Mouse (Mus musculus) embryonic facial prominence, embryonic 11.5 days (tissue): ENCODE measurements around the gene Cpeb2. TPM values are rescaled to one million over a fixed set of nuclear protein-coding genes. Genes with fewer than 3 reads are reported as not detected.

ENCODE experiments used
- ATAC-seq: fragments of 200-750 bp; cut with Nextera tagmentation; replicated peaks from 2 replicates; pipeline ENCODE4 v1.8.0; 2017; ENCODE audit warnings: low read depth; ENCODE audit not compliant: insufficient number of reproducible peaks, low FRiP score, low TSS enrichment
- DNase-seq: peaks from one replicate; pipeline ENCODE4 v3.0.0-alpha.2; 2015; ENCODE audit warnings: low spot score
- H3K27ac ChIP-seq: fragments of 300-500 bp; sonication (generic); replicated peaks from 2 replicates; pipeline ENCODE4 v1.5.1; 2014; ENCODE audit warnings: mild to moderate bottlenecking, low read depth, low read length, control low read depth
- H3K27me3 ChIP-seq: fragments of 300-500 bp; sonication (generic); 2 replicates; pipeline ENCODE4 v1.6.1; 2014; ENCODE audit warnings: mild to moderate bottlenecking, low read length, moderate library complexity, mixed read lengths; ENCODE audit not compliant: control insufficient read depth, insufficient read depth
- H3K36me3 ChIP-seq: fragments of 300-500 bp; sonication (generic); replicated peaks from 2 replicates; pipeline ENCODE4 v1.6.1; 2014; ENCODE audit warnings: low read depth, mild to moderate bottlenecking, low read length, moderate library complexity, mixed read lengths; ENCODE audit not compliant: control insufficient read depth, insufficient read depth
- H3K4me1 ChIP-seq: fragments of 300-500 bp; sonication (generic); 2 replicates; pipeline ENCODE4 v1.6.1; 2014; ENCODE audit warnings: low read length, mixed read lengths; ENCODE audit not compliant: control insufficient read depth, insufficient read depth
- H3K4me2 ChIP-seq: fragments of 300-500 bp; sonication (generic); 2 replicates; pipeline ENCODE4 v1.6.1; 2014; ENCODE audit warnings: low read depth, mild to moderate bottlenecking, control low read depth, low read length, moderate library complexity
- H3K4me3 ChIP-seq: fragments of 300-500 bp; sonication (generic); 2 replicates; pipeline ENCODE4 v1.5.1; 2014; ENCODE audit warnings: low read depth, low read length, control low read depth
- H3K9ac ChIP-seq: fragments of 300-500 bp; sonication (generic); replicated peaks from 2 replicates; pipeline ENCODE4 v1.6.1; 2014; ENCODE audit warnings: mild to moderate bottlenecking, control low read depth, low read length
- H3K9me3 ChIP-seq: fragments of 300-500 bp; sonication (generic); replicated peaks from 2 replicates; pipeline ENCODE4 v1.6.1; 2016; ENCODE audit warnings: mild to moderate bottlenecking, low read length, inconsistent platforms, mixed read lengths; ENCODE audit not compliant: control insufficient read depth
- WGBS: fragments of 180-500 bp; shearing (Covaris S2); extraction: QIAGEN DNeasy Blood & Tissue Kit; methylation state at CpG from one replicate; pipeline ENCODE4 v1.1.7; 2014; 5-methylcytosine and 5-hydroxymethylcytosine counted together
- polyA plus RNA-seq: library from polyadenylated mRNA; unstranded; fragments of >200 nt; fragmentation: Nextera tagmentation; extraction: Ambion mirVana; gene quantifications from 2 replicates; pipeline ENCODE4 v1.2.1, GENCODE M21; 2014

Cpeb2 gene
- polyA plus RNA-seq, 1 experiment from 2014 or later: 2.4 TPM

GRCm38 (mm10) chr5:43217987-43218846 lies 14.8 kb upstream of the Cpeb2 start:
- no peaks in the 10 kb centered on the region for H3K4me1 ChIP-seq
- no peak overlapping the region for H3K4me3 ChIP-seq
- H3K9me3 ChIP-seq: no peaks in the 10 kb centered on the region
- ATAC-seq (no peak), DNase-seq (no peak)
- H3K9ac ChIP-seq: no peak overlapping the region
- whole genome bisulfite sequencing: 69% methylated on average over 10 of the region's 10 CpGs
- H3K36me3 ChIP-seq: no peaks in the 10 kb centered on the region
- H3K27ac ChIP-seq: no peak overlapping the region
- no peaks in the 10 kb centered on the region for H3K27me3 ChIP-seq
- no peak overlapping the region for H3K4me2 ChIP-seq

- 73% methylated on average over 1 of the region's 1 CpGs for WGBS
- no peak overlapping the region for H3K9ac ChIP-seq
- H3K27ac ChIP-seq: no peak overlapping the region
- no peak overlapping the region for H3K4me3 ChIP-seq
- DNase-seq: no peak
- H3K9me3 ChIP-seq: no peaks in the 10 kb centered on the region
- H3K4me1 ChIP-seq: no peaks in the 10 kb centered on the region
- H3K4me2 ChIP-seq: no peak overlapping the region
- no peaks in the 10 kb centered on the region for H3K27me3 ChIP-seq
- H3K36me3 ChIP-seq: no peaks in the 10 kb centered on the region
- ATAC-seq: no peak
Observed at GRCm38 (mm10) chr5:43218847-43219132, 14.2 kb upstream of the Cpeb2 start.

- DNase-seq (no peak), ATAC-seq (no peak)
- no peak overlapping the region for H3K27ac ChIP-seq
- H3K9ac ChIP-seq: no peak overlapping the region
- H3K27me3 ChIP-seq: no peaks in the 10 kb centered on the region
- H3K36me3 ChIP-seq: no peaks in the 10 kb centered on the region
- no peak overlapping the region for H3K4me3 ChIP-seq
- H3K9me3 ChIP-seq: no peaks in the 10 kb centered on the region
- H3K4me2 ChIP-seq: no peak overlapping the region
- no peaks in the 10 kb centered on the region for H3K4me1 ChIP-seq
- WGBS: 76% methylated on average over 4 of the region's 4 CpGs
Observed at GRCm38 (mm10) chr5:43223359-43223758, 9.6 kb upstream of the Cpeb2 start.

GRCm38 (mm10) chr5:43224245-43224644 lies 8.7 kb upstream of the Cpeb2 start:
- H3K27me3 ChIP-seq: no peaks in the 10 kb centered on the region
- H3K4me3 ChIP-seq: no peak overlapping the region
- no peak overlapping the region for H3K9ac ChIP-seq
- no peaks in the 10 kb centered on the region for H3K9me3 ChIP-seq
- no peak overlapping the region for H3K27ac ChIP-seq
- H3K4me1 ChIP-seq: no peaks in the 10 kb centered on the region
- WGBS: 70% methylated on average over 3 of the region's 3 CpGs
- no peak for DNase-seq
- ATAC-seq: no peak
- H3K36me3 ChIP-seq: no peaks in the 10 kb centered on the region
- no peak overlapping the region for H3K4me2 ChIP-seq

DNA sequence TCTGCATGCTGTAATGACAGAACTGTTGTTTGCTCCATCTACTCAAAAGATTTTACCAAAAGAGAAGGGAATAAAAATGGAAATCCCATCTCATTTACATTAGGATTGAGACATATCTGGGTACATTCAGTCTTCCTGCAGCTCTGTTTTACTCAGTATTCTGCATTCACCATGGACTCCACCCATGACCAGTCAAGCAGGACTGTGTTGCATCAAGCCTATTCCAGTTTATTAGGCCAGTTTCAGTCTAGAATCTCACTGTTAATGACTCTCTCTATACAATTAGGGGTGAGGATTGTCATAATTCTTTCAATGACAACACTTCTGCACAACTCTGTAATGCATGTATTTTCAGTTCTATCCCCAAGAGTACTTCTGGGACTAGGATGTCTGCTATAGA lies 6.8 kb upstream of the Cpeb2 start:
- H3K9ac ChIP-seq: no peak overlapping the region
- H3K36me3 ChIP-seq: no peaks in the 10 kb centered on the region
- H3K9me3 ChIP-seq: no peaks in the 10 kb centered on the region
- H3K4me3 ChIP-seq: no peak overlapping the region
- ATAC-seq (no peak), DNase-seq (no peak)
- H3K4me2 ChIP-seq: no peak overlapping the region
- H3K27me3 ChIP-seq: no peaks in the 10 kb centered on the region
- H3K27ac ChIP-seq: no peak overlapping the region
- no peaks in the 10 kb centered on the region for H3K4me1 ChIP-seq

GRCm38 (mm10) chr5:43227607-43228006 lies 5.4 kb upstream of the Cpeb2 start:
- no peak overlapping the region for H3K4me3 ChIP-seq
- 72% methylated on average over 5 of the region's 5 CpGs for WGBS
- H3K36me3 ChIP-seq: no peaks in the 10 kb centered on the region
- H3K27me3 ChIP-seq: no peaks in the 10 kb centered on the region
- no peak overlapping the region for H3K9ac ChIP-seq
- H3K27ac ChIP-seq: no peak overlapping the region
- ATAC-seq: no peak
- no peaks in the 10 kb centered on the region for H3K4me1 ChIP-seq
- DNase-seq: no peak
- no peak overlapping the region for H3K4me2 ChIP-seq
- no peaks in the 10 kb centered on the region for H3K9me3 ChIP-seq

DNA sequence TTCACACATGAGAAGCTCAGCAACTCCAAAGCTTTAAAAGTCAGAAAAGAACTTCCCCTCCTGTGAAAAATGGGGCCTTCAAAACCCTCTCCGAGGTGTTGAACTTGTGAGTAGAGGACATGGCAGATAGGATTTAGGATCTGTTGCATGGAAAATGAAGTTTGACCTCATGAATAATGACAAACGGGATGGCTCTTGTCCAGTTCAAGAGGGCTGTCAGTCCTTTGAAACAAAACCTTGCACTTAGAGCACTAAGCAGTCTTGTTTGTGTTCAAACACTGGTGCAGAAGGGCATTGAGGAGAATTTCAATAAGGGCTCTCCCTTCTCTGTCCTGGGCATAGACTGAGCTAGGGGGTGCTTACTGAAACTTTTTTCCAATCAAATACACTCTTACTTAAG lies 1.9 kb upstream of the Cpeb2 start:
- Histone ChIP-seq H3K9me3 (no peaks in the 10 kb centered on the region), H3K4me1 (no peaks in the 10 kb centered on the region), H3K27ac (no peak overlapping the region), H3K4me2 (no peak overlapping the region), H3K4me3 (no peak overlapping the region), H3K9ac (no peak overlapping the region), H3K27me3 (peaks cover 2% of the 10 kb centered on the region; the same call in 1 of the 2 replicates), H3K36me3 (no peaks in the 10 kb centered on the region)
- WGBS: 74% methylated on average over 2 of the region's 2 CpGs
- no peak for DNase-seq
- ATAC-seq: no peak

DNA sequence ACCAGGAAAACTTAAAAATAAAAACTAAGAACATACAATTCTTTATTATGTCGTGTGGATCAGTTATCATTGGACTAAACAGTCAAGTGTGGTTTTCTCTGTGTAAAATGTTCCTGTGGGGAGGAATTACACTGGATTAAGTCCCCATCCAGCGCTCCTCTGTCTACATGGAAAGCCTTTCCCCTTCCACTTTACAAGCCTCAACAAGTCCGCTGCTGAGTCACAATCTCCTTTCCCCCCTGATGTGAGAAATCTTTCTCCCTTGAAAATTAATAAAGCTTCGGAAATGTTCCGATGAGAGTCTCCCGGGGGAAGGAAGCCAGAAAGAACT lies 856 bp upstream of the Cpeb2 start:
- Histone ChIP-seq H3K36me3 (no peaks in the 10 kb centered on the region), H3K9me3 (no peaks in the 10 kb centered on the region), H3K9ac (peak overlapping the region; percentile 79), H3K4me1 (no peaks in the 10 kb centered on the region), H3K27me3 (peaks cover 2% of the 10 kb centered on the region; the same call in 1 of the 2 replicates), H3K4me2 (peak overlapping the region; percentile 100), H3K27ac (no peak overlapping the region), H3K4me3 (peak overlapping the region; percentile 78)
- under 1% methylated on average over 6 of the region's 6 CpGs for WGBS
- peak; percentile 20 for DNase-seq
- ATAC-seq: no peak
